ENCODE assay signal across 33 mouse cellular contexts in the genomic region with DNA sequence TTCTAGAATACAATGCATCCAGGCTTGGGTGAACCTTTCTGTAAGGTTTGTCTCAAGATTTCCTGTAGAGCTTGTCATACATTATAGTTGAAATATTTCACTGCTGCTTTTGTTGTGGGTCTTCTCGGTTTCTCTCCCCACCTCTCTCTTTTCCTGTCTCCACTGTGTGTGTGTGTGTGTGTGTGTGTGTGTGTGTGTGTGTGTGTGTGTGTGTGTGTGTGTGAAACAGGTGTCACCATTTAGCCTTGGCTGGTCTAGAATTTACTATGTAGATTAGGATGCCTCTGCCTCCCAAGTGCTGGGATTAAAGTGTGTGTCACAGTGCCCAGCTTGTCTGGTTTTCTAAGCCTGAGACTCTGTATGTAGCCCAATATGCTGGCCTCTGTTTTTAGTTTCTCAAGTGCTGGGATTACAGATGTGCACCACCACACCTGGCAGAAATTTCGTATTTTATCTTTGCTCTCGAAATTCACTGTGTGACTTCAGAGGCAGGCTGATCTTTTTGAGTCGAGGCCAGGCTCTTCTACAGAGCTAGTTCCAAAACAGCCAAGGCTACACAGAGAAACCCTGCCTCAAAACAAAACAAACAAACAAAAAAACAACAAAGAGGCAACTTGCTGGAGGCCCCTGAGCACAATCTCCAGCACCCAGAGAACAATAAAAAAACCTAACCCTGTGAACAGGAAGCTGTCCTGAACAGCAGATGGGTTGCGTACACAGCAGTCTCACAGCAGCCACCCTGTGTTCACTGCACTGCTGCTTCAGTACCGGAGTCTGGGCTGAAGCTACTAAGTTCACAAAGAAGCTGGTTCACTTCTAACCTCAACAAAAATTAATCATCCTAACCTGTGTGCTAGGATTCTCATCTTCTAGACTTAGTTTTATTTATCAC. TPM values are rescaled to one million over a fixed set of nuclear protein-coding genes. Genes with fewer than 3 reads are reported as not detected.
A peak's percentile ranks its signal among the peaks of the same experiment; 100 is the strongest.
DNase-seq lines count a peak whose midpoint lies in the region; ATAC-seq and TF ChIP-seq lines count a peak whose summit lies in the region.
"Had no signal": no experiment of that assay in that cellular context is flagged by ENCODE, and none has a peak within 500 bp of the region (broad histone marks: within the 10 kb centered on the region; RNA-seq: fewer than 3 reads in every experiment).

No protein-coding gene starts in this region.

- no peaks in the 10 kb centered on the region for H3K9me3 ChIP-seq in midbrain, embryonic 11.5 days (ENCODE audit: control insufficient read depth, low read length)
- no peaks in the 10 kb centered on the region for H3K9me3 ChIP-seq in midbrain, postnatal 0 days (ENCODE audit: low read length)
- H3K9me3 ChIP-seq: embryonic facial prominence, embryonic 15.5 days; forebrain, embryonic 15.5 days; G1E; hindbrain, embryonic 12.5 days; limb, embryonic 12.5 days; neural tube, embryonic 12.5 days had no signal

- H3K36me3 ChIP-seq in midbrain, embryonic 11.5 days (ENCODE audit: control insufficient read depth, insufficient read depth, low read length): peaks cover 3% of the 10 kb centered on the region; the same call in 1 of the 2 replicates
- H3K36me3 ChIP-seq in midbrain, postnatal 0 days (ENCODE audit: insufficient read depth, low read length): peaks cover 53% of the 10 kb centered on the region

- no peak overlapping the region for H3K9ac ChIP-seq in midbrain, embryonic 11.5 days (ENCODE audit: low read length)
- H3K9ac ChIP-seq in midbrain, postnatal 0 days (replicated peaks; ENCODE audit: low read length, poor library complexity, severe bottlenecking): no peak overlapping the region
- H3K9ac ChIP-seq: embryonic facial prominence, embryonic 15.5 days; forebrain, embryonic 15.5 days; hindbrain, embryonic 12.5 days; limb, embryonic 12.5 days; liver, postnatal 0 days; neural tube, embryonic 12.5 days had no signal

- TF ChIP-seq CTCF in cerebellum, adult 2 months (IDR thresholded peaks at IDR 0.05; ENCODE audit: borderline replicate concordance, insufficient read depth, low read depth, low read length): no peak
- TF ChIP-seq CTCF in midbrain, postnatal 0 days (IDR thresholded peaks at IDR 0.05): no peak

- no peak for TF ChIP-seq POLR2A in cerebellum, adult 2 months (IDR thresholded peaks at IDR 0.05; ENCODE audit: borderline replicate concordance, insufficient read depth, low read length)

- 69% methylated on average over 6 of the region's 6 CpGs for WGBS in cerebellum, adult 2 months
- WGBS in midbrain, embryonic 11.5 days: 85% methylated on average over 6 of the region's 6 CpGs
- WGBS in midbrain, postnatal 0 days: 80% methylated on average over 6 of the region's 6 CpGs

- DNase-seq in cerebellum, adult 2 months: no peak
- no peak for DNase-seq in cerebellum, postnatal 36 days
- DNase-seq in midbrain, embryonic 11.5 days (ENCODE audit: low spot score, missing footprints): peak; percentile 54
- no peak for DNase-seq in midbrain, postnatal 0 days (ENCODE audit: low spot score)
- DNase-seq in thymus, postnatal 25 days: peak; percentile 36
- DNase-seq in kidney, postnatal 10 days: no peak
- DNase-seq: adrenal gland, adult 2 months; cerebellum, adult 11 months; gastrocnemius, postnatal 25 days; heart, adult 2 months; kidney, adult 18-20 months; liver, postnatal 0 days; right cerebral cortex, adult 18-20 months; right cerebral cortex, postnatal 4 days had no signal

- H3K4me3 ChIP-seq in cerebellum, adult 2 months (replicated peaks; ENCODE audit: insufficient read depth, low read depth, low read length): no peak overlapping the region
- H3K4me3 ChIP-seq in midbrain, embryonic 11.5 days (ENCODE audit: low read depth, low read length): no peak overlapping the region
- H3K4me3 ChIP-seq in midbrain, postnatal 0 days (ENCODE audit: low read depth, low read length): no peak overlapping the region
- H3K4me3 ChIP-seq: embryonic facial prominence, embryonic 15.5 days; forebrain, embryonic 15.5 days; heart, adult 2 months; hindbrain, embryonic 12.5 days; limb, embryonic 12.5 days; neural tube, embryonic 12.5 days had no signal

- H3K4me2 ChIP-seq in midbrain, embryonic 11.5 days: no peak overlapping the region
- no peak overlapping the region for H3K4me2 ChIP-seq in midbrain, postnatal 0 days (ENCODE audit: low read depth, low read length, poor library complexity, severe bottlenecking)
- H3K4me2 ChIP-seq: embryonic facial prominence, embryonic 15.5 days; forebrain, embryonic 15.5 days; hindbrain, embryonic 12.5 days; limb, embryonic 12.5 days; liver, embryonic 11.5 days; neural tube, embryonic 12.5 days had no signal

- ATAC-seq in midbrain, embryonic 11.5 days (ENCODE audit: low FRiP score): no peak
- ATAC-seq in midbrain, postnatal 0 days (ENCODE audit: low FRiP score): no peak
- ATAC-seq in CD4-positive, CD25-positive, alpha-beta regulatory T cell, adult 4 months: peak; percentile 53
- no peak for ATAC-seq in frontal cortex, adult (ENCODE audit: low TSS enrichment)
- ATAC-seq: forebrain, embryonic 15.5 days; liver, postnatal 0 days; lung, postnatal 0 days; midbrain, embryonic 16.5 days; Patski had no signal

- no peaks in the 10 kb centered on the region for H3K27me3 ChIP-seq in cerebellum, adult 2 months (ENCODE audit: control insufficient read depth, insufficient read depth, low read length)
- H3K27me3 ChIP-seq in midbrain, embryonic 11.5 days (ENCODE audit: control insufficient read depth, insufficient read depth, low read length): no peaks in the 10 kb centered on the region
- H3K27me3 ChIP-seq in midbrain, postnatal 0 days (ENCODE audit: insufficient read depth, low read length): no peaks in the 10 kb centered on the region
- H3K27me3 ChIP-seq: CH12.LX; embryonic facial prominence, embryonic 15.5 days; forebrain, embryonic 15.5 days; hindbrain, embryonic 12.5 days; limb, embryonic 12.5 days; neural tube, embryonic 12.5 days; Patski had no signal

- peaks cover 27% of the 10 kb centered on the region for H3K4me1 ChIP-seq in cerebellum, adult 2 months (ENCODE audit: control insufficient read depth, insufficient read depth, low read length)
- H3K4me1 ChIP-seq in midbrain, embryonic 11.5 days (ENCODE audit: control insufficient read depth, insufficient read depth, low read length): no peaks in the 10 kb centered on the region
- no peaks in the 10 kb centered on the region for H3K4me1 ChIP-seq in midbrain, postnatal 0 days (ENCODE audit: insufficient read depth, low read length)
- H3K4me1 ChIP-seq: embryonic facial prominence, embryonic 15.5 days; forebrain, embryonic 15.5 days; hindbrain, embryonic 12.5 days; limb, embryonic 12.5 days had no signal

- H3K27ac ChIP-seq in cerebellum, adult 2 months (ENCODE audit: insufficient read depth, low read length): peak overlapping the region; percentile 39; the same call in 1 of the 2 replicates
- H3K27ac ChIP-seq in midbrain, embryonic 11.5 days (ENCODE audit: low read depth, low read length): no peak overlapping the region
- H3K27ac ChIP-seq in midbrain, postnatal 0 days (ENCODE audit: low read depth, low read length): no peak overlapping the region
- H3K27ac ChIP-seq: embryonic facial prominence, embryonic 15.5 days; forebrain, embryonic 15.5 days; heart, adult 2 months; hindbrain, embryonic 12.5 days; limb, embryonic 12.5 days; macrophage; neural tube, embryonic 12.5 days had no signal

RNA-seq across cellular contexts. Expression of a gene that starts 1.6 kb away (rescaled TPM):
- 8.5 and 10.4 TPM in 2 replicates for polyA plus RNA-seq in cerebellum, adult 2 months (2012; rRNA removed)
- 0.98 and 1.9 TPM in 2 replicates for polyA plus RNA-seq in midbrain, embryonic 11.5 days (2014; fragmentation: Nextera tagmentation; extraction: Ambion mirVana)
- 2.6 and 2.7 TPM in 2 replicates for total RNA-seq in midbrain, postnatal 0 days (2014; rRNA removed)
- 0.99 and 1.3 TPM in 2 replicates for polyA plus RNA-seq in midbrain, postnatal 0 days (2015; fragmentation: Nextera tagmentation; extraction: Ambion mirVana)
- 1 to 10 TPM; 4.6 to 5.5 TPM for polyA plus RNA-seq in CD4-positive, CD25-positive, alpha-beta regulatory T cell, adult 4 months (2017; shearing (Covaris generic))

RNA-seq across cellular contexts. Expression of a gene that starts 8.4 kb away (rescaled TPM):
- 121 and 131 TPM in 2 replicates for polyA plus RNA-seq in cerebellum, adult 2 months (2012; rRNA removed)
- polyA plus RNA-seq in midbrain, embryonic 11.5 days (2014; fragmentation: Nextera tagmentation; extraction: Ambion mirVana): 91.2 and 96.6 TPM in 2 replicates
- 78.4 and 96.9 TPM in 2 replicates for total RNA-seq in midbrain, postnatal 0 days (2014; rRNA removed)
- 107 and 116 TPM in 2 replicates for polyA plus RNA-seq in midbrain, postnatal 0 days (2015; fragmentation: Nextera tagmentation; extraction: Ambion mirVana)
- polyA plus RNA-seq in CD4-positive, CD25-positive, alpha-beta regulatory T cell, adult 4 months (2017; shearing (Covaris generic)): 10 to 100 TPM; 24.9 to 41.9 TPM

RNA-seq across cellular contexts. Expression of a gene that starts 9.5 kb away (rescaled TPM):
- polyA plus RNA-seq in cerebellum, adult 2 months (2012; rRNA removed): 130 and 149 TPM in 2 replicates
- 16.4 and 19.7 TPM in 2 replicates for polyA plus RNA-seq in midbrain, embryonic 11.5 days (2014; fragmentation: Nextera tagmentation; extraction: Ambion mirVana)
- 73.3 and 82.1 TPM in 2 replicates for total RNA-seq in midbrain, postnatal 0 days (2014; rRNA removed)
- polyA plus RNA-seq in midbrain, postnatal 0 days (2015; fragmentation: Nextera tagmentation; extraction: Ambion mirVana): 49.7 and 50.1 TPM in 2 replicates
- 1 to 10 TPM; 6.8 to 8.1 TPM for polyA plus RNA-seq in CD4-positive, CD25-positive, alpha-beta regulatory T cell, adult 4 months (2017; shearing (Covaris generic))

RNA-seq across cellular contexts. Expression of a gene that starts 22.8 kb away (rescaled TPM):
- not detected in 2 replicates for polyA plus RNA-seq in cerebellum, adult 2 months (2012; rRNA removed)
- polyA plus RNA-seq in midbrain, embryonic 11.5 days (2014; fragmentation: Nextera tagmentation; extraction: Ambion mirVana): 6.7 TPM in 1 of 2 replicates, not detected in the other
- not detected in 2 replicates for total RNA-seq in midbrain, postnatal 0 days (2014; rRNA removed)
- 15.9 and 18.2 TPM in 2 replicates for polyA plus RNA-seq in midbrain, postnatal 0 days (2015; fragmentation: Nextera tagmentation; extraction: Ambion mirVana)
- not detected for polyA plus RNA-seq in CD4-positive, CD25-positive, alpha-beta regulatory T cell, adult 4 months (2017; shearing (Covaris generic))
- total RNA-seq: adrenal gland, adult 2 months; CH12.LX; common myeloid progenitor, adult 5-6 weeks; G1E; heart, adult 2 months; heart, postnatal 25 days; layer of hippocampus, adult 8-10 months; left cerebral cortex, postnatal 14 days had no signal
- polyA plus RNA-seq: adrenal gland, adult 2 months; G1E; heart, adult 2 months; limb, embryonic 12.5 days; liver, embryonic 11.5 days; liver, postnatal 0 days; lung, postnatal 0 days; macrophage; midbrain, embryonic 16.5 days; neural tube, embryonic 12.5 days; stomach, embryonic 16.5 days had no signal

RNA-seq across cellular contexts. Expression of a gene that starts 56.0 kb away (rescaled TPM):
- 539 and 562 TPM in 2 replicates for polyA plus RNA-seq in cerebellum, adult 2 months (2012; rRNA removed)
- 234 and 255 TPM in 2 replicates for polyA plus RNA-seq in midbrain, embryonic 11.5 days (2014; fragmentation: Nextera tagmentation; extraction: Ambion mirVana)
- 150 and 181 TPM in 2 replicates for total RNA-seq in midbrain, postnatal 0 days (2014; rRNA removed)
- 90.3 and 103 TPM in 2 replicates for polyA plus RNA-seq in midbrain, postnatal 0 days (2015; fragmentation: Nextera tagmentation; extraction: Ambion mirVana)
- polyA plus RNA-seq in CD4-positive, CD25-positive, alpha-beta regulatory T cell, adult 4 months (2017; shearing (Covaris generic)): 100 to 1,000 TPM; 198 to 220 TPM

Comparison
In these comparisons a context has a peak if more than half of its experiments do, and no peak if none do; other contexts are left out.
1. DNase-seq: peak in midbrain, embryonic 11.5 days (single experiment) and thymus, postnatal 25 days (single experiment); none in cerebellum, adult 2 months (0 of 2), cerebellum, postnatal 36 days (0 of 2), midbrain, postnatal 0 days (single experiment) and kidney, postnatal 10 days (single experiment).